Mouse (Mus musculus) small intestine, adult 2 months (tissue): Measurements from ENCODE around the gene Elp4.

Source experiments
- CTCF ChIP-seq: fragments of 200-500 bp; IDR thresholded peaks from 2 replicates; pipeline ENCODE4 v1.5.1; 2012; ENCODE audit warnings: low read depth, mild to moderate bottlenecking, control low read depth, inconsistent platforms, low read length, moderate library complexity, mixed read lengths; ENCODE audit not compliant: insufficient replicate concordance, insufficient read length; ENCODE audit errors: extremely low read depth
- POLR2A ChIP-seq: fragments of 200-500 bp; IDR thresholded peaks from 2 replicates; pipeline ENCODE4 v1.6.1; 2012; ENCODE audit warnings: low read depth, mild to moderate bottlenecking, control low read depth, inconsistent platforms, low read length, moderate library complexity

- TF ChIP-seq POLR2A (no peak), CTCF (no peak)
Measured at GRCm38 (mm10) chr2:105951350-105951940, 47.1 kb upstream of the Elp4 start.
